9 mouse cellular contexts compared by ENCODE assay signal in genomic region chr13:35469361-35470198, GRCm38 (mm10).
A peak's percentile ranks its signal among the peaks of the same experiment; 100 is the strongest.
DNase-seq lines count a peak whose midpoint lies in the region; ATAC-seq and TF ChIP-seq lines count a peak whose summit lies in the region.
"Had no signal": no experiment of that assay in that cellular context is flagged by ENCODE, and none has a peak within 500 bp of the region (broad histone marks: within the 10 kb centered on the region; RNA-seq: fewer than 3 reads in every experiment).

No protein-coding gene starts in this region.

- ATAC-seq in kidney, embryonic 15.5 days (replicated peaks; ENCODE audit: low FRiP score): no peak
- ATAC-seq in hindbrain, embryonic 14.5 days (ENCODE audit: low FRiP score): peak; percentile 86
- ATAC-seq: Patski had no signal

- H3K27ac ChIP-seq in kidney, embryonic 15.5 days: no peak overlapping the region
- H3K27ac ChIP-seq in cerebellum, adult 2 months (ENCODE audit: insufficient read depth, low read length): peak overlapping the region; percentile 64; the same call in 1 of the 2 replicates
- H3K27ac ChIP-seq in hindbrain, embryonic 14.5 days: peak overlapping the region; percentile 43; the same call in 1 of the 2 replicates

- no peak overlapping the region for H3K4me2 ChIP-seq in kidney, embryonic 15.5 days
- H3K4me2 ChIP-seq in hindbrain, embryonic 14.5 days (replicated peaks): no peak overlapping the region

- no peak overlapping the region for H3K9ac ChIP-seq in kidney, embryonic 15.5 days
- no peak overlapping the region for H3K9ac ChIP-seq in hindbrain, embryonic 14.5 days

- H3K4me1 ChIP-seq in kidney, embryonic 15.5 days: no peaks in the 10 kb centered on the region
- peaks cover 5% of the 10 kb centered on the region; the same call in 1 of the 2 replicates for H3K4me1 ChIP-seq in cerebellum, adult 2 months (ENCODE audit: control insufficient read depth, insufficient read depth, low read length)
- H3K4me1 ChIP-seq in hindbrain, embryonic 14.5 days (replicated peaks; ENCODE audit: control insufficient read depth, insufficient read depth, low read length): no peaks in the 10 kb centered on the region

- peak; percentile 5 for DNase-seq in kidney, adult 11 months
- peak; percentile 80 to 85 for DNase-seq in cerebellum, adult 2 months
- DNase-seq in hindbrain, embryonic 14.5 days (ENCODE audit: low spot score): peak; percentile 79
- peak; percentile 23 to 43 for DNase-seq in left cerebral cortex, postnatal 10 days (ENCODE audit: extremely low spot score in 1 of 2, low spot score in 2 of 2)
- peak; percentile 54 to 65 for DNase-seq in right cerebral cortex, postnatal 10 days (ENCODE audit: low spot score in 2 of 2)
- no peak for DNase-seq in retina, embryonic 14.5 days (ENCODE audit: low spot score)
- no peak for DNase-seq in spleen, adult 12 weeks (ENCODE audit: low spot score)

- no peak for TF ChIP-seq CTCF in cerebellum, adult 2 months (IDR thresholded peaks at IDR 0.05; ENCODE audit: borderline replicate concordance, insufficient read depth, low read depth, low read length)

- no peaks in the 10 kb centered on the region for H3K27me3 ChIP-seq in kidney, embryonic 15.5 days
- H3K27me3 ChIP-seq in cerebellum, adult 2 months (ENCODE audit: control insufficient read depth, insufficient read depth, low read length): no peaks in the 10 kb centered on the region
- H3K27me3 ChIP-seq in hindbrain, embryonic 14.5 days (ENCODE audit: control insufficient read depth, insufficient read depth, low read length): no peaks in the 10 kb centered on the region
- H3K27me3 ChIP-seq: Patski had no signal

- 59% methylated on average over 11 of the region's 11 CpGs for WGBS in kidney, embryonic 15.5 days
- WGBS in cerebellum, adult 2 months: 25% methylated on average over 11 of the region's 11 CpGs
- WGBS in hindbrain, embryonic 14.5 days: 66% methylated on average over 11 of the region's 11 CpGs

- H3K9me3 ChIP-seq in kidney, embryonic 15.5 days (replicated peaks): no peaks in the 10 kb centered on the region
- no peaks in the 10 kb centered on the region for H3K9me3 ChIP-seq in hindbrain, embryonic 14.5 days (ENCODE audit: control insufficient read depth, low read length)

- H3K36me3 ChIP-seq in kidney, embryonic 15.5 days: no peaks in the 10 kb centered on the region
- no peaks in the 10 kb centered on the region for H3K36me3 ChIP-seq in hindbrain, embryonic 14.5 days (replicated peaks; ENCODE audit: control insufficient read depth, insufficient read depth)

- TF ChIP-seq POLR2A in cerebellum, adult 2 months (IDR thresholded peaks at IDR 0.05; ENCODE audit: borderline replicate concordance, insufficient read depth, low read length): no peak

- intact Hi-C loops in left cerebral cortex, postnatal 10 days (cut with DNase I): no loop called here

- no peak overlapping the region for H3K4me3 ChIP-seq in kidney, embryonic 15.5 days (replicated peaks)
- peak overlapping the region; percentile 11 for H3K4me3 ChIP-seq in cerebellum, adult 2 months (replicated peaks; ENCODE audit: insufficient read depth, low read depth, low read length)
- H3K4me3 ChIP-seq in hindbrain, embryonic 14.5 days (replicated peaks; ENCODE audit: low read length): no peak overlapping the region

Comparison
In these comparisons a context has a peak if more than half of its experiments do, and no peak if none do; other contexts are left out.
1. DNase-seq: peak in kidney, adult 11 months (single experiment), cerebellum, adult 2 months (2 of 2), hindbrain, embryonic 14.5 days (single experiment), left cerebral cortex, postnatal 10 days (2 of 2) and right cerebral cortex, postnatal 10 days (2 of 2); none in retina, embryonic 14.5 days (single experiment) and spleen, adult 12 weeks (single experiment).